Mouse (Mus musculus): Measurements from ENCODE around the gene C530008M17Rik. TPM values are rescaled to one million over a fixed set of nuclear protein-coding genes. Genes with fewer than 3 reads are reported as not detected.

Gene C530008M17Rik
- polyA plus RNA-seq, 1 experiment = 29.1 TPM

DNA sequence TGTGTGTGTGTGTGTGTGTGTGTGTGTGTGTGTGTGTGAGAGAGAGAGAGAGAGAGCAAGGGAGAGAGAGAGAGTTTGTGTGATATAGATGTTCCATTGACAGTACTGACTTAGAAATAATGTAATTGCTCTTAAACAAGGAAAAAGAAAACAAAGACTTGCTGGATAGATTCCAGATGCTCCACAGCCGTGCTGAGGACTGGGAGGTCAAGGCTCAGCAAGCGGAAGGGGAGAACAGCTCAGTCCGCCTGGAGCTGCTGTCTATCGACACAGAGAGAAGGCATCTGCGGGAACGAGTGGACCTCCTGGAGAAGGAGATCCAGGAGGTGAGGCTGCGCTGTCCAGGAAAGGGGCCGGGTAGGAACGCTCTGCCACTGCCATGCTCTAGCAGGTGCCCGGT, 22.3 kb upstream of the C530008M17Rik start:
- Histone ChIP-seq H3K27ac (ENCODE audit: insufficient read depth, low read length) (no peak overlapping the region), H3K4me1 (ENCODE audit: control insufficient read depth, insufficient read depth, low read length) (no peaks in the 10 kb centered on the region), H3K27me3 (ENCODE audit: control insufficient read depth, insufficient read depth, low read length) (no peaks in the 10 kb centered on the region), H3K4me3 (replicated peaks; ENCODE audit: insufficient read depth, low read depth, low read length) (no peak overlapping the region)
- WGBS = 70% methylated on average over 10 of the region's 10 CpGs
- no peak for DNase-seq
- TF ChIP-seq CTCF (IDR thresholded peaks at IDR 0.05; ENCODE audit: borderline replicate concordance, insufficient read depth, low read depth, low read length) (no peak), POLR2A (IDR thresholded peaks at IDR 0.05; ENCODE audit: borderline replicate concordance, insufficient read depth, low read length) (no peak)

DNA sequence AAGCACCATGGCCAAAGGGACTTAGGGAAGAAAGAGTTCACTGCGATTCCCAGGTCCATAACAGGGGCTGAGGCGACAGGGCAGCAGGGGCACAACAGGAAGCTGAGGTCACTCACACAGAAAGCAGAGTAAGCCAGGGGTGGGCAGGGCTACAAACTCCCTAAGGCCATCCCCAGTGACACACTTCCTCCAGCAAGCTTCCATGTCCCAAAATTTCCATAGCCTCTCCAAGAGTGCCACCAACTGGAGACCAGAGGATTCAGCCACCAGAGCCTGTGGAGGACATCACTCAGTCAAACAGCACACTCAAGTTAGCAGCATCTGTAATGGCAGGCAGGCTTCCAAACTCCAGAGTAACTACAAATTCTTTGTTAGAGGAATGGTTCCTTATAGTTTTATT, 20.7 kb upstream of the C530008M17Rik start:
- H3K4me1 ChIP-seq (ENCODE audit: control insufficient read depth, insufficient read depth, low read length) = no peaks in the 10 kb centered on the region
- 87% methylated on average over 2 of the region's 2 CpGs for WGBS
- no peak for DNase-seq
- TF ChIP-seq POLR2A (IDR thresholded peaks at IDR 0.05; ENCODE audit: borderline replicate concordance, insufficient read depth, low read length) (no peak), CTCF (IDR thresholded peaks at IDR 0.05; ENCODE audit: borderline replicate concordance, insufficient read depth, low read depth, low read length) (no peak)
- no peak overlapping the region for H3K27ac ChIP-seq (ENCODE audit: insufficient read depth, low read length)
- no peak overlapping the region for H3K4me3 ChIP-seq (replicated peaks; ENCODE audit: insufficient read depth, low read depth, low read length)
- no peaks in the 10 kb centered on the region for H3K27me3 ChIP-seq (ENCODE audit: control insufficient read depth, insufficient read depth, low read length)

DNA sequence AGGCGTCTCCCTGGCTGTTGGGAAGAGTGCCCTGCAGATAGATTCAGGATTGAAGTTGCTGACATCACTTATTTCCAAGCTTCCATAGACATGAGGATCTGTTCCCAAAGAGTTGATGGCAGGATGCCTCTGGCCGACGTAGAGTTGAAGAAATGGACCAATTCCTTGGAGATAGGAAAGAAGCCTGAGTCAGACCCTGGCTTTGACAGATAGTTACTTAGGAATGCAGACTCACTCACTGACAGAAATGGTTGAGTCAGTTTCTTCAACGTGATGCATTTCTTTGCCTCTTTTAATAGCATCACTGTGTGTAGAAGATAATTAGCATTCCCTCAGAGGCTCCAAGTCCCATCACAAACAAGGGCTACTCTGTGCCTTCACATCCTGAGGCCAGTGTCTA, 14.2 kb upstream of the C530008M17Rik start:
- TF ChIP-seq POLR2A (IDR thresholded peaks at IDR 0.05; ENCODE audit: borderline replicate concordance, insufficient read depth, low read length) (no peak), CTCF (IDR thresholded peaks at IDR 0.05; ENCODE audit: borderline replicate concordance, insufficient read depth, low read depth, low read length) (no peak)
- WGBS = 89% methylated on average over 4 of the region's 4 CpGs
- Histone ChIP-seq H3K27me3 (ENCODE audit: control insufficient read depth, insufficient read depth, low read length) (no peaks in the 10 kb centered on the region; the same call in 1 of the 2 replicates), H3K4me3 (replicated peaks; ENCODE audit: insufficient read depth, low read depth, low read length) (no peak overlapping the region), H3K27ac (ENCODE audit: insufficient read depth, low read length) (no peak overlapping the region), H3K4me1 (ENCODE audit: control insufficient read depth, insufficient read depth, low read length) (no peaks in the 10 kb centered on the region)
- no peak for DNase-seq

DNA sequence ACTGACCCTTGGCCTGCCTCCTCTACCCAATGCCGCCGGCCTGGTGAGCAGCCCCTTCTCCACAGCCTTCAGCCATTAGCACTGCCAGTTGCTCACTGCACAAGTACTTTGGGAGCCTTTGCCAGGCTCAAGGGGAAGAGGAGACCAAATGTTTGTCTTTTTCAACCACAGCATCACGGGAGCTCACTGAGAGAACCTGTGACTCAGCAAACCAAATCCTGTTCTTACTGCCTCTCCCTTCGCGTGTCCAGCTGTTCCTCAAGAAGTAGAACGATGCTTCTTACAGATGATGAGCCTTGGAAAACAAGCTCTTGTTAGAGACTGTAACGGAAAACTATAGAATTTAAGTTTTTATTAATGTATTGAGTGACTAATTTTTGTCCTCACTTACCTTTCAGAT, 12.1 kb upstream of the C530008M17Rik start:
- no peak for DNase-seq
- no peaks in the 10 kb centered on the region; the same call in 1 of the 2 replicates for H3K27me3 ChIP-seq (ENCODE audit: control insufficient read depth, insufficient read depth, low read length)
- no peaks in the 10 kb centered on the region for H3K4me1 ChIP-seq (ENCODE audit: control insufficient read depth, insufficient read depth, low read length)
- H3K27ac ChIP-seq (ENCODE audit: insufficient read depth, low read length) = no peak overlapping the region
- no peak overlapping the region for H3K4me3 ChIP-seq (replicated peaks; ENCODE audit: insufficient read depth, low read depth, low read length)
- TF ChIP-seq POLR2A (IDR thresholded peaks at IDR 0.05; ENCODE audit: borderline replicate concordance, insufficient read depth, low read length) (no peak), CTCF (IDR thresholded peaks at IDR 0.05; ENCODE audit: borderline replicate concordance, insufficient read depth, low read depth, low read length) (no peak)
- WGBS = 94% methylated on average over 7 of the region's 7 CpGs

DNA sequence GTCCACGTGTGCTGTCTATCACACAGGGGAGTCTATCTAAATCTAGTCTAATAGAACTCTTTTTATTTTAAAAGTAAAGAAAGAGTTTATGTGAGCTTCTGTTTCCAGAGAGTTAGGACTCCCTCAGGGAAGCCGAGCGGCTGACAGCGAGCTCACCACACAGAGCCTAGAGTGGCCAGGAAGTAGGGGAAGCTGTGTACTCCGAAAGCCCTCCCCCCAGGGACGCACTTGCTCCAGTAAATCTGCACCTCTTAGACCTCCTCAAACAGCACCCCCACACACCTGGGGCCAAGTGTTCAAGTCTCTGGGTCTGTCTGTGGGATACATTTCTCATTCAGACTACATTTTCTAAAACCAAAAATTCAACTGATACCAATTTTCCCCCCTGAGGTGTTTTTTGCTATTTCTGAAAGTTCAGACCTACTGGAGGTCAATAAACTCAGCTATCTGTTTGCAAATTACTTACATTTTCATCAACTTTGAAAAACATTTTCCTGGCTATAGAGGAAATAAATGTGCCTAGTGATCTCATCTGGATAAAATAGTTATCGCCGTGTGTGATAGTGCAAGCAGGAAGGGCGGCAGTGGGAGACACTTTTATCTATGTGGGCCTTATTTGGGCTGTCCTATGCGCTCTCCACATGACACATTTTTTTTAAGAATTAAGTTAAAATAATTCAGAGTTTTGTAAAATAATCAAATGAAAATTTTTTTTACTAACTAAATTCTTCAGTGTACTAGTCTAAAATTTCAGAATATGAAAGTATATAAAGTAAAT, 11.0 kb upstream of the C530008M17Rik start:
- TF ChIP-seq CTCF (IDR thresholded peaks at IDR 0.05; ENCODE audit: borderline replicate concordance, insufficient read depth, low read depth, low read length) (no peak), POLR2A (IDR thresholded peaks at IDR 0.05; ENCODE audit: borderline replicate concordance, insufficient read depth, low read length) (no peak)
- no peaks in the 10 kb centered on the region for H3K4me1 ChIP-seq (ENCODE audit: control insufficient read depth, insufficient read depth, low read length)
- 96% methylated on average over 10 of the region's 10 CpGs for WGBS

DNA sequence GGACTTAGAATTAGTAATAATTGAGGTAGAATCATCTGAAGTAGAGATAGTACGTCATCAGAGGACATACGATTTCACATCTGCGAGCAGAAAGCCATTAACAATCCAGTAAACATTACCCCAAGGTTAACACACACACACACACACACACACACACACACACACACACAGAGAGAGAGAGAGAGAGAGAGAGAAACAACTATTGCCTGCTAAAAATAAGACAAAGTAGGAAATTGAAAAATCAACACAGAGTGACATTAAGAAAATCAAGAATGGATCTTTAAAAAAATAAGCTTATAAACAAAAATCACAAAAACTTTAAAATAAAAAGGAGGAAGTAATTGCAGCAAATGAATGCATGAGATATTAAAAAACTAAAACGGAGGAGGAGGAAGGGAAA, 6.4 kb upstream of the C530008M17Rik start:
- no peaks in the 10 kb centered on the region for H3K27me3 ChIP-seq (ENCODE audit: control insufficient read depth, insufficient read depth, low read length)
- no peak for TF ChIP-seq POLR2A (IDR thresholded peaks at IDR 0.05; ENCODE audit: borderline replicate concordance, insufficient read depth, low read length)
- no peak for TF ChIP-seq CTCF (IDR thresholded peaks at IDR 0.05; ENCODE audit: borderline replicate concordance, insufficient read depth, low read depth, low read length)
- WGBS = 80% methylated on average over 4 of the region's 4 CpGs
- H3K4me3 ChIP-seq (replicated peaks; ENCODE audit: insufficient read depth, low read depth, low read length) = no peak overlapping the region
- no peaks in the 10 kb centered on the region for H3K4me1 ChIP-seq (ENCODE audit: control insufficient read depth, insufficient read depth, low read length)
- no peak for DNase-seq
- H3K27ac ChIP-seq (ENCODE audit: insufficient read depth, low read length) = no peak overlapping the region

More for the DNA sequence above, 11.0 kb upstream of the C530008M17Rik start:
- H3K27ac ChIP-seq (ENCODE audit: insufficient read depth, low read length) = no peak overlapping the region
- no peak for DNase-seq
- no peak overlapping the region for H3K4me3 ChIP-seq (replicated peaks; ENCODE audit: insufficient read depth, low read depth, low read length)
- H3K27me3 ChIP-seq (ENCODE audit: control insufficient read depth, insufficient read depth, low read length) = no peaks in the 10 kb centered on the region; the same call in 1 of the 2 replicates

DNA sequence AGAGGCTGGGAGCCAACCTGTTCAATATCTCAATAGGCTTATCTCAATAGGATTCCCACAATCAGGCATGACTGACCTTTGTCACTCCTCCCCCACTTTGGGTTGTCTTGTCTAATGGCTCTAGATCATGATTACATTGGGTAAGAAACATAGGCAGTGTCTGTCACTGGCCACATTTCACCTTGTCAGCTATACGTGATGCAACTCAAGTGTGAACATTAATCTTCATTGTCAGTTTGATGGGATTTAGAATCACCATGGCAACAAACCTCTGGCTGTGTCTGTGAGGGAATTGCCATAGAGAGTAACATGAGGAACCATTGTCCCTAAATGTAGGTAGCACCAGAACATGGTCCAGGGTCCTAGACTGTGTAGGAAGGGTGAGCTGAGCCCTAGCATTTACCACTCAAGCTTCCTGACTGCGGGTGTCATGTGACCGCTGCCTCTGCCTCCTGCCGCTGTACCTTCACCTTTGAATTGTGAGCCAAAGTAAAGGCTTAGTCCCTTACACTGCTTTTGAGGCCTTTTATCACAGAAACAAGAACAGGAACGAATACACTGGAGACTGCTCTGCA, 5.1 kb upstream of the C530008M17Rik start:
- 83% methylated on average over 5 of the region's 5 CpGs for WGBS
- no peak for DNase-seq
- no peaks in the 10 kb centered on the region for H3K4me1 ChIP-seq (ENCODE audit: control insufficient read depth, insufficient read depth, low read length)
- H3K27me3 ChIP-seq (ENCODE audit: control insufficient read depth, insufficient read depth, low read length) = no peaks in the 10 kb centered on the region
- no peak for TF ChIP-seq POLR2A (IDR thresholded peaks at IDR 0.05; ENCODE audit: borderline replicate concordance, insufficient read depth, low read length)
- no peak for TF ChIP-seq CTCF (IDR thresholded peaks at IDR 0.05; ENCODE audit: borderline replicate concordance, insufficient read depth, low read depth, low read length)
- no peak overlapping the region for H3K4me3 ChIP-seq (replicated peaks; ENCODE audit: insufficient read depth, low read depth, low read length)
- H3K27ac ChIP-seq (ENCODE audit: insufficient read depth, low read length) = no peak overlapping the region

Measured in cerebellum, adult 2 months (tissue).